Mouse (Mus musculus) forebrain, embryonic 14.5 days (tissue): ENCODE results near the gene Gnao1. TPM values are rescaled to one million over a fixed set of nuclear protein-coding genes. Genes with fewer than 3 reads are reported as not detected.

Experiments
- ATAC-seq: fragments of 200-750 bp; cut with Nextera tagmentation; 2 replicates; pipeline ENCODE4 v1.8.0; 2017; ENCODE audit warnings: mild to moderate bottlenecking, moderate library complexity
- DNase-seq: peaks from one replicate; pipeline ENCODE4 v3.0.0-alpha.2; 2015; ENCODE audit warnings: low spot score
- H3K27ac ChIP-seq: fragments of 300-500 bp; sonication (generic); 2 replicates; pipeline ENCODE4 v1.5.1; 2014; ENCODE audit warnings: low read depth, mild to moderate bottlenecking, control low read depth, low read length, moderate library complexity
- H3K27me3 ChIP-seq: fragments of 300-500 bp; sonication (generic); replicated peaks from 2 replicates; pipeline ENCODE4 v1.6.1; 2014; ENCODE audit warnings: low read length, control low read depth, mixed read lengths; ENCODE audit not compliant: control insufficient read depth, insufficient read depth
- H3K36me3 ChIP-seq: fragments of 300-500 bp; sonication (generic); 2 replicates; pipeline ENCODE4 v1.6.1; 2014; ENCODE audit warnings: low read length, control low read depth; ENCODE audit not compliant: control insufficient read depth, insufficient read depth
- H3K4me1 ChIP-seq: fragments of 300-500 bp; sonication (generic); 2 replicates; pipeline ENCODE4 v1.6.1; 2014; ENCODE audit warnings: antibody characterized with exemption, low read length, control low read depth; ENCODE audit not compliant: control insufficient read depth, insufficient read depth
- H3K4me2 ChIP-seq: fragments of 300-500 bp; sonication (generic); 2 replicates; pipeline ENCODE4 v1.6.1; 2014; ENCODE audit warnings: mild to moderate bottlenecking, control low read depth, low read length
- H3K4me3 ChIP-seq: fragments of 300-500 bp; sonication (generic); 2 replicates; pipeline ENCODE4 v1.5.1; 2014; ENCODE audit warnings: low read depth, low read length, control low read depth
- H3K9ac ChIP-seq: fragments of 300-500 bp; sonication (generic); 2 replicates; pipeline ENCODE4 v1.6.1; 2014; ENCODE audit warnings: mild to moderate bottlenecking, low read length, control low read depth, moderate library complexity
- H3K9me3 ChIP-seq: fragments of 300-500 bp; sonication (generic); replicated peaks from 2 replicates; pipeline ENCODE4 v1.6.1; 2016; ENCODE audit warnings: low read length, control low read depth, mixed read lengths; ENCODE audit not compliant: control insufficient read depth
- WGBS: fragments of 180-500 bp; shearing (Covaris S2); extraction: QIAGEN DNeasy Blood & Tissue Kit; methylation state at CpG from one replicate; pipeline ENCODE4 v1.1.7; 2014; 5-methylcytosine and 5-hydroxymethylcytosine counted together
- microRNA-seq: library from miRNA; unstranded; fragments of <30 nt; microRNA quantifications from one replicate; pipeline ENCODE4, GENCODE M21; 2016
- polyA plus RNA-seq: library from polyadenylated mRNA; unstranded; fragments of >200 nt; fragmentation: Nextera tagmentation; extraction: Ambion mirVana; gene quantifications from 2 replicates; pipeline ENCODE4 v1.2.1, GENCODE M21; 2014

Gnao1 gene
- polyA plus RNA-seq, 1 experiment from 2014 or later, result 107 TPM

DNA sequence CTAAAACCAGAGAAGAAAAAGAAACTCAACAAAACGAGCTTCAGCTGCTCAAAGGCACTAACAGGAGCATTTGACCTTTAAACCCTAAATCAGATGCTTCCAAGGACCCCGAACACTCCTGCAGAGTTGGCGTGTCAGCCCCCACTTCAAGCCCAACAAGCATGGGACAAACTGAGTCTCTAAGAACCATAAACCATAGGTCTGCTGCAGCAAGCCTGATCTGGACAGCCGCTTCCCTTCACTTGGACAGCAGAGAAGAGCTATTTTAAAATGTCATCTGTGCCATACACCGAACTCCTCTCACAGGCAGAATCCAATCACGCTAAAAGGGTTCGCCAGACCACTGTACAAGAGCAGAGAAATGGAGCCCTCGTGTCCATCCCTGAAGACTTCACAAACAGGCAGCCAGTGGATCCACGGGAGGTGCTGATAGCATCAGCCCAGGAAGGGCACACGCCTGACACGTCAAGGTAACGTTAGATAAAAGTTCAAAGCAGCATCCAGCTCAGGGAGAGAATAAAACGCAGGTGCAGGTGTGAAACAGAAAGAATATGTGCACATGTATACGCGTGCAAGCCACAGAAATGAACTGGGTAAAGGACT lies 199.6 kb downstream of the Gnao1 start:
- DNase-seq, result no peak
- Histone ChIP-seq H3K36me3 (peaks cover 5% of the 10 kb centered on the region; the same call in 1 of the 2 replicates), H3K27ac (no peak overlapping the region), H3K4me3 (no peak overlapping the region), H3K4me1 (peaks cover 16% of the 10 kb centered on the region), H3K27me3 (no peaks in the 10 kb centered on the region), H3K4me2 (no peak overlapping the region), H3K9ac (0 out of 2 replicates have a peak overlapping the region, but pooled peaks have one; percentile 5), H3K9me3 (no peaks in the 10 kb centered on the region)
- WGBS, result 74% methylated on average over 15 of the region's 15 CpGs
- no peak for ATAC-seq

DNA sequence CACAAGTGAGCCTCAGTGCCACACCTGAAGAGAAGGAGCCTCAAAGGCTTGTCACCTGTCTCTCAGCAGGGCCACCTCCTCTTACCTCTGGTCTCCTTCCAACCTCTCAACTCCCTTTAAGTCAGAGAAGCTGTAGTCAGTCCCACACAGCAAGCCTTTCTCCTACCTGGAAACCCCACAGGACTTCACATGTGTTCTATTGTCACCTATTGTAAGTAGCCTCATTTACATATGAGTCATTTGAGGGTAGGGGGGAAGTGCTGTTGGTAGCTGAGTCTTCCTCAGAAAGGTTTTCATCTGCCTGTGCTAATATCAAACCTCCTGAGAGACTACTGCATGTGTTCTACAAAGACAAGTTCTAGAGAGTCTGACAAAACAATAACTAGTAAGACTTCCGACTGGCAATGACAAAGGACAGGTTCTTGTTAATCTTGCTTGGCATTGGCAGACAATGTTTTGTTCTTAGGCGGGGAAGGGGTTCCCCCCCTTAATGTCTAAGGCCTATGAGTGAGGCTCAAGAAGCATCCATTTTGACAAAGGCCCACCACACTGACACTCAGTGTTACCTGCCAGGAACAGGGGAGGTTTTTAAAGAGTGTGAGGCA lies 200.4 kb downstream of the Gnao1 start:
- ATAC-seq (no peak), DNase-seq (no peak)
- 38% methylated on average over 2 of the region's 2 CpGs for WGBS
- Histone ChIP-seq H3K27me3 (no peaks in the 10 kb centered on the region), H3K36me3 (peaks cover 4% of the 10 kb centered on the region; the same call in 1 of the 2 replicates), H3K4me2 (peak overlapping the region; percentile 87), H3K4me1 (peaks cover 16% of the 10 kb centered on the region), H3K9ac (0 out of 2 replicates have a peak overlapping the region, but pooled peaks have one; percentile 22), H3K9me3 (no peaks in the 10 kb centered on the region), H3K4me3 (peak overlapping the region; percentile 97), H3K27ac (no peak overlapping the region)

- H3K4me3 ChIP-seq, result peak overlapping the region; percentile 97
- no peaks in the 10 kb centered on the region for H3K9me3 ChIP-seq
- peak overlapping the region; percentile 93 for H3K27ac ChIP-seq
- 3% methylated on average over 46 of the region's 48 CpGs for WGBS
- H3K4me2 ChIP-seq, result peak overlapping the region; percentile 87
- peak; percentile 37 for DNase-seq
- H3K27me3 ChIP-seq, result no peaks in the 10 kb centered on the region
- no peak for ATAC-seq
- peaks cover 4% of the 10 kb centered on the region; the same call in 1 of the 2 replicates for H3K36me3 ChIP-seq
- peak overlapping the region; percentile 98 for H3K9ac ChIP-seq
- H3K4me1 ChIP-seq, result peaks cover 16% of the 10 kb centered on the region
Measured at GRCm38 (mm10) chr8:94011076-94012012, 201.6 kb downstream of the Gnao1 start.

GRCm38 (mm10) chr8:94012013-94012951 lies 202.5 kb downstream of the Gnao1 start, which contains the start of gene Amfr:
Amfr (minus strand) TSS chr8:94012842.
- peak within 1 kb of the TSS; percentile 97 for H3K4me3 ChIP-seq
- ATAC-seq, result peak; percentile 95
- H3K27me3 ChIP-seq, result no peaks in the 10 kb centered on the region
- peak within 1 kb of the TSS; percentile 93 for H3K27ac ChIP-seq
- peak; percentile 82 for DNase-seq
- peaks cover 16% of the 10 kb centered on the region for H3K4me1 ChIP-seq
- peak within 1 kb of the TSS; percentile 87 for H3K4me2 ChIP-seq
- WGBS, result under 1% methylated on average over 112 of the region's 130 CpGs
- no peaks in the 10 kb centered on the region for H3K9me3 ChIP-seq
- H3K36me3 ChIP-seq, result peaks cover 4% of the 10 kb centered on the region; the same call in 1 of the 2 replicates
- peak within 1 kb of the TSS; percentile 98 for H3K9ac ChIP-seq

DNA sequence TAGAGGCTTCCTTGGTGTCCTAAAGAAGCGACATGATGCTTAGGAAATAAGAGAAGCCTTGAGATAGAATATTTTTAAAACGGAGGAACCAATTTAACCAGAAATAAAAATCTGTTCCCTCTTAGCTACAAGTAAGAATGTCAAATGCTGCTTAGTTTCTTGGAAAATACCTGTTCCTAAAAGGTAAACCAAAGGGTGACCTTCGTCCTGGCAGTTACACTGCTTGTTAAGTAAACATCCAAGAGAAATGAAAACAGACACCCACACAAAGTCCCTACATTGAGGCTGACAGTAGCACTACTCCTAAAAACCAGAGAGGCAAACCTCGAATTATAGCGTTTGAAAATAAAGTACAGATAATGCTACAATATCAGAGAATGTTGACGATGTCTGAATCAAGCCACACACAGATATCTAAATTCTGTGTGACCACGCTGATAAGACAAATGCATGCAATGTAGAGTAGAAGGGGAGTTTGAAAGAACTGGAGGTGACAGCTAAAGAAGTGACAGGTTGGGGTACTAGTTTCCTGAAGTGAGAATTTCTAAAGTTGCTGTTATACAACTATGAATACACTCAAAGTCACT lies 203.4 kb downstream of the Gnao1 start:
- 41% methylated on average over 7 of the region's 7 CpGs for WGBS
- DNase-seq (no peak), ATAC-seq (no peak)

More for the DNA sequence above, 203.4 kb downstream of the Gnao1 start:
- Histone ChIP-seq H3K9me3 (no peaks in the 10 kb centered on the region), H3K4me1 (peaks cover 16% of the 10 kb centered on the region), H3K4me3 (peak overlapping the region; percentile 97), H3K9ac (peak overlapping the region; percentile 98), H3K36me3 (peaks cover 4% of the 10 kb centered on the region), H3K27ac (peak overlapping the region; percentile 93), H3K27me3 (no peaks in the 10 kb centered on the region), H3K4me2 (peak overlapping the region; percentile 87)

Small RNAs within 50 kb of the gene (microRNA-seq; reads per million reads assigned to microRNA genes)
- gene Gm24159, result not detected

Other genes with a start within 250 kb of the Gnao1 start
- 55.8 and 60.2 TPM in 2 replicates for gene Amfr, start 202.9 kb downstream of the Gnao1 start, polyA plus RNA-seq
- 165 and 171 TPM in 2 replicates for gene Nudt21, start 227.1 kb downstream of the Gnao1 start, polyA plus RNA-seq
- 9.8 and 13.4 TPM in 2 replicates for gene Ogfod1, start 227.2 kb downstream of the Gnao1 start, polyA plus RNA-seq